Mouse (Mus musculus): ENCODE results near the gene Klrb1. TPM values are rescaled to one million over a fixed set of nuclear protein-coding genes. Genes with fewer than 3 reads are reported as not detected.
"Not testable (repeated sequence)": the region's sequence is repeated elsewhere in the genome, so short reads cannot be mapped to it uniquely, and the experiment has no call there.

Klrb1 gene
- polyA plus RNA-seq, 1 experiment: not detected

GRCm38 (mm10) chr6:128760416-128761143, 37.7 kb upstream of the Klrb1 start:
- TF ChIP-seq CTCF (IDR thresholded peaks at IDR 0.05; ENCODE audit: borderline replicate concordance, insufficient read depth, low read length) (peak; percentile 42; the same call in 1 of the 2 replicates), POLR2A (IDR thresholded peaks at IDR 0.05; ENCODE audit: low read depth, low read length) (peak; percentile 74)
- Histone ChIP-seq H3K27ac (ENCODE audit: insufficient read depth, low read length) (peak overlapping the region; percentile 48; the same call in 1 of the 2 replicates), H3K4me3 (ENCODE audit: insufficient read depth, low read length) (peak overlapping the region; percentile 71)
- H3K4me1 ChIP-seq (ENCODE audit: control insufficient read depth, insufficient read depth, low read length): not testable (repeated sequence)

DNA sequence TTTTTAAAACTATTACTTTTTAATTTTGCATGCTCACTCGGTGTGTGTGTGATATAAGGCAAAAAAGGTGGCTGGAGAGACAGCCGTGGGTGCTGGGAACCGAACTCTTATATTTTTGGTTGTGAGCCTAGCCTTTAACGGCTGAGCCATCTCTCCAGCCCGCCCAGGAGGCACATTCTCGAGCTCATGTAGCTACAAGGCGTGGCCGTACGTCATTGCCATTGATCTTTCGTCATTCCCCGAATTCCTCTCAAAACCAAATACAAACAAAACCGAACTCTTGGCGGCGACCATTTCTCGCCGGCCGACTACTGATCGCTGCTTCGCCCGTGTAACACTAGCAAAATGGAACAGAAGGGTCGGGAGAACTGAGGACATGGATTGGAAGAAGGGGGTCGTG, 37.2 kb upstream of the Klrb1 start:
- H3K4me1 ChIP-seq (ENCODE audit: control insufficient read depth, insufficient read depth, low read length): not testable (repeated sequence)
- peak overlapping the region; percentile 48; the same call in 1 of the 2 replicates for H3K27ac ChIP-seq (ENCODE audit: insufficient read depth, low read length)

DNA sequence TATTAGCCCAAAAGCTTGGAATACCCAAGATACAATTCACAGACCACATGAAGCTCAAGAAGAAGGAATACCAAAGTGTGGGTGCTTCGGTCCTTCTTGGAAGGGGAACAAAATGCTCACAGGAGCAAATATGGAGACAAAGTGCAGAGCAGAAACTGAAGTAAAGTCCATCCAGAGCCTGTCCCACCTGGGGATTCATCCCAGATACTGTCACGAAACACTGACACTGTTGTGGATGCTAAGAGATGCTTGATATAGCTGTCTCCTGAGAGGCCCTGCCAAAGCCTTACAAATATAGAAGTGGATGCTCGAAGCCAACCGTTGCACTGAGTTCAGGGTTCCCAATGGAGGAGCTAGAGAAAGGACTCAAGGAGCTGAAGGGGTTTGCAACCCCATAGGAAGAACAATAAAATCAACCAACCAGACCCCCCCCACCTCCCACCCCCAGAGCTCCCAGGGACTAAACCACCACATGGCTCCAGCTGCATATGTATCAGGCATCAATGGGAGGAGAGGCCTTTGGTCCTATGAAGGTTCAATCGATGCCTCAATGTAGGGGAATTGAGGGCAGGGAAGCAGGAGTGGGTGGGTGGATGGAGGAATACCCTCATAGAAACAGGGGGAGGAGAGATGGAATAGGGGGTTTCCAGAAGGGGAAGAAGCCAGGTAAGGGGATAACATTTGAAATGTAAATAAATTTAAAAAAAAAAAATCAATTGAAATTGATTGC, 36.5 kb upstream of the Klrb1 start:
- H3K4me1 ChIP-seq (ENCODE audit: control insufficient read depth, insufficient read depth, low read length): no peaks in the 10 kb centered on the region
- no peak overlapping the region for H3K4me3 ChIP-seq (ENCODE audit: insufficient read depth, low read length)
- no peak overlapping the region for H3K27ac ChIP-seq (ENCODE audit: insufficient read depth, low read length)
- no peak for TF ChIP-seq CTCF (IDR thresholded peaks at IDR 0.05; ENCODE audit: borderline replicate concordance, insufficient read depth, low read length)
- no peak for TF ChIP-seq POLR2A (IDR thresholded peaks at IDR 0.05; ENCODE audit: low read depth, low read length)

More for the DNA sequence above, 37.2 kb upstream of the Klrb1 start:
- peak overlapping the region; percentile 71 for H3K4me3 ChIP-seq (ENCODE audit: insufficient read depth, low read length)

GRCm38 (mm10) chr6:128755402-128755763, 32.5 kb upstream of the Klrb1 start:
- not testable (repeated sequence) for H3K4me1 ChIP-seq (ENCODE audit: control insufficient read depth, insufficient read depth, low read length); H3K27ac ChIP-seq (ENCODE audit: insufficient read depth, low read length); H3K4me3 ChIP-seq (ENCODE audit: insufficient read depth, low read length)

- not testable (repeated sequence) for H3K4me1 ChIP-seq (ENCODE audit: control insufficient read depth, insufficient read depth, low read length); H3K4me3 ChIP-seq (ENCODE audit: insufficient read depth, low read length); H3K27ac ChIP-seq (ENCODE audit: insufficient read depth, low read length)
Measured at GRCm38 (mm10) chr6:128754748-128755401, 32.0 kb upstream of the Klrb1 start.

DNA sequence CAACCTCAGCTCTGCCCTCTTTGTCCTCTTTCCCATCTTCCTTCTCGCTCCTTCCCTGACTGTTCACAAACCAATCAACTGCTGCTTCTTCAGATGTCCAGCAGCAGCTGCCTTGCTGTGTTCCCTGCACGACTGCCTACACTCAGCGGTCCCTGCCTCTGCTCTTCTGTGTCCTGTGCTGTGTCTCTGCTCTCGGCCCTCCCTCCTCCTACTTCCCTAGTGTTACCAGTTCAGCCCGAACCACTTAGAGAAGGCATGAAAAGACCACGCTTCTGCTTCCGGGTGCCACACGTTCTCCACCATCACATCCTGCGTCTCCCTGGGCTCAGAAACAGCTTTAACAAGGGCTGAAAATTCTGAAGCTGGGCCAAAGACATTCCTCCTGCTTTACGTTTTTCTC, 31.4 kb upstream of the Klrb1 start:
- H3K4me1 ChIP-seq (ENCODE audit: control insufficient read depth, insufficient read depth, low read length); H3K27ac ChIP-seq (ENCODE audit: insufficient read depth, low read length); H3K4me3 ChIP-seq (ENCODE audit: insufficient read depth, low read length): not testable (repeated sequence)

DNA sequence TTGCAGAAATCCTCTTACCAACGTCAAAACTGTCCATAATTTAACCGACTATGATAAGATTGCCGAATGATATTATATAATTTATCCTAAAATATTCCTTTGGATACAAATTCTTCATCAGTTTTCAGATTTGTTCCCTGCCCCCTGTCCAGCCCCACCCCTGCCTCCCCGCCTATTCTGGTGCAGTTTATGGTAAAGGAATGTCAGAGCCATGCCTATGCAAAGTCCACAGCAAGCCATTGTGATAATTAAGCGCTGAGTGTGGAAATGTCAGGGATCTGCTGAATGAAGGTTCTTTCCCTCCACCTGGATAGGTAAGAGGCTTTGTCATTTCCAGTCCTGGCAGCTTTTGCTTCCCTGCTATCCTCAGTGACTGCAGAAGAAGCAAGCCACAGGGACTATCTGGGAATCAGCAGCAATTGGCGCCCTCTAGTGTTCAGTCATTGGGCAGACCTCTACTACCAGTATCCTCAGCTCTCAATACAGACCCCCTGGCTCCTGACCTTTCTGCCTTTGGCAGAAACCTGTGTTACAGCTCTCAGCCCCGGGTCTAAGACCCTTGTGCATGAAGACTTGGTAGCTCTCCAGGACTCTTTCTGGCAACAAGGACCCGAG, 30.9 kb upstream of the Klrb1 start:
- TF ChIP-seq CTCF (IDR thresholded peaks at IDR 0.05; ENCODE audit: borderline replicate concordance, insufficient read depth, low read length): peak; percentile 47; the same call in 1 of the 2 replicates
- H3K4me1 ChIP-seq (ENCODE audit: control insufficient read depth, insufficient read depth, low read length); H3K4me3 ChIP-seq (ENCODE audit: insufficient read depth, low read length); H3K27ac ChIP-seq (ENCODE audit: insufficient read depth, low read length): not testable (repeated sequence)

DNA sequence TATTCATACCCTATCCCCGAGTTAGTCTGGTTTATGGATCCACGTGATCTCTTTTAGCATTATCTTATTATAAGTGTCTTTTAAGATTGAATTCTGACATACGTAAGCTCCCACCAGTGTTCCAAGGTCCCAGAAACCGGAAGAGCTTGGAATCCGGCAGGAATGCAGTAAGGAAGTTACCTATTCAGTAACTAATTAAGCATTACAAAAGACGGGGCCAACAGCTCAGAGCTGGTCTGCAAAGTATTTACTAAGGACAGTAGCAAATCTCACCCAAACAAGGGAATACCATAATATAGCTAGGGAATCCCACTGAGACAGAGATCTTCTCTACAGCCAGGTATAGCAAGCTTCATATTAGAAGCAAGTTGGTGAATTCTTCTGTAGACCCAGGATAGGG, 24.1 kb upstream of the Klrb1 start:
- H3K27ac ChIP-seq (ENCODE audit: insufficient read depth, low read length); H3K4me3 ChIP-seq (ENCODE audit: insufficient read depth, low read length); H3K4me1 ChIP-seq (ENCODE audit: control insufficient read depth, insufficient read depth, low read length): not testable (repeated sequence)

DNA sequence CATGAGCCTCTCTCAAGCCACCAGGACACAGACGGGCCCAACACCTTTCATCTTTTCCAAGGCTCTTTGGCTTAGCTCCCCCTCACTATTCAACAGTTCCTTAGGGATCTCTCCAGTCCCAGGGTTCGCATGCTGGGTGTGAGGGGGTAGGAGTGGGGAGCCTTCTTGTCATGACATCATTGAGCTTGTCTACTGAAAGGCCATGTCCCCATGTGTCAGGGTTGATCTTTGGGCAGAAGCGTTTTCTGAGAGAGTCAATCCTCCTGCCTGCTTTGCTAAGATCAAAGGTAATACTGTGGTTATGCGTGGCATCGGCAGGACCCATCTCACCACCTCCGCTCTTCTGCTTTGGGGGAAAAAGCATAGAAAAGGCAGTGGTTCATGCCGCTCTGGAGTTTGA, 14.6 kb upstream of the Klrb1 start:
- H3K4me3 ChIP-seq (ENCODE audit: insufficient read depth, low read length): no peak overlapping the region
- H3K27ac ChIP-seq (ENCODE audit: insufficient read depth, low read length): no peak overlapping the region
- H3K4me1 ChIP-seq (ENCODE audit: control insufficient read depth, insufficient read depth, low read length): no peaks in the 10 kb centered on the region
- TF ChIP-seq CTCF (IDR thresholded peaks at IDR 0.05; ENCODE audit: borderline replicate concordance, insufficient read depth, low read length): no peak
- no peak for TF ChIP-seq POLR2A (IDR thresholded peaks at IDR 0.05; ENCODE audit: low read depth, low read length)

DNA sequence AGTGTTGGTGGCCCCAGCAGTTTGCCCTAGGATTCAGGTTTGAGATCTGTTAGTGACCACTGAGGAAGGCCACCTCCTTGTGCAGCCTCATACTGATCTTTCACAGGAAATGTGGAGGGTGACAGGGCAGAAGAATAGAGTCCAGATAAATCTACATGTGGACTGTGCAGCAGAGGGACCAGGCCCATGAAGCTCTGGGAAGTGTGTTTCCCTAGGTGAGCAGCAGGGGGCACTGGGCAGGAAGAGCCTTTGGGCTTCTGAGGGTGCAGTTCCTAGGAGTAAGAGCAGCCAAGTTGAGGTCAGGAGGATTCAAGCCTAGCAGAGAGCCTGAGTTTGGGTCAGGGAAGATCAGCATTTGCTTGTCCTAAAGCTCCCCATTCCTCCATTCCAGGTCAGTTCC, 13.2 kb upstream of the Klrb1 start:
- Histone ChIP-seq H3K4me1 (ENCODE audit: control insufficient read depth, insufficient read depth, low read length) (no peaks in the 10 kb centered on the region), H3K27ac (ENCODE audit: insufficient read depth, low read length) (no peak overlapping the region), H3K4me3 (ENCODE audit: insufficient read depth, low read length) (no peak overlapping the region)
- TF ChIP-seq POLR2A (IDR thresholded peaks at IDR 0.05; ENCODE audit: low read depth, low read length) (no peak), CTCF (IDR thresholded peaks at IDR 0.05; ENCODE audit: borderline replicate concordance, insufficient read depth, low read length) (no peak)

Data from embryonic fibroblast, embryonic 13.5 days (primary cell).